Mouse (Mus musculus) stomach, postnatal 0 days (tissue): ENCODE measurements around the gene Atp8a2.

Experiments
- CTCF ChIP-seq: IDR thresholded peaks from 2 replicates; pipeline ENCODE4 v1.5.1; 2016; ENCODE audit warnings: antibody characterized with exemption, low read depth, mild to moderate bottlenecking, moderate library complexity
- EP300 ChIP-seq: optimal IDR thresholded peaks from 2 replicates; pipeline ENCODE3; 2016; ENCODE audit warnings: antibody characterized with exemption

DNA sequence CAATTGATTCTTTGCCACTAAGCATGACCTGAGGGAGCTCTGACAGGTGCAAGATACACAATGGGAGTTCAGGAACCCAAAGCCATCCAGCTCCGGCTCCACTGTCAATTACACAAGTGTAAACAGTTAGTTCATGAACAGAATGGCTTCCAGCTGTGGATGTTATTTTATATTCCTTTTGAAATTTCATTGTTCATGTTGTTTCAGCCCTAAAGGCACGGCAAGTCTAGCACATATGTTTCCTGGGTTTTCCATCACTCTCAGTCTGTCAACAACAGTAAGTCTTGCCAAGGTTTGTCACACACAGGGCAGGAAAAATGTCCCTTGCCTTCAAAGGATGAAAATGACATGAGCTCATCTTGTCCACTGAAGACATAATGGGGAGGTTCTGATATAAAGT is 166.3 kb downstream of the Atp8a2 start:
- TF ChIP-seq EP300 (no peak), CTCF (no peak)
